Mouse (Mus musculus) E14TG2a.4 (cell line): ENCODE measurements around the gene Ccl5.

Source experiments
- CTCF ChIP-seq: conservative IDR thresholded peaks from 2 replicates; pipeline ENCODE4 v1.5.1; 2014; ENCODE audit warnings: low read length
- NANOG ChIP-seq: IDR thresholded peaks from 2 replicates; pipeline ENCODE4 v1.6.1; 2014; ENCODE audit warnings: borderline replicate concordance, low read length, mixed read lengths

GRCm38 (mm10) chr11:83572223-83572622, 41.9 kb upstream of the Ccl5 start:
- TF ChIP-seq NANOG = no peak
- no peak for TF ChIP-seq CTCF
